Mouse (Mus musculus): ENCODE data around the gene Wscd2. TPM values are rescaled to one million over a fixed set of nuclear protein-coding genes. Genes with fewer than 3 reads are reported as not detected.

Wscd2 gene
- polyA plus RNA-seq (2012; rRNA removed) = 26.6 and 33.3 TPM in 2 replicates

- DNase-seq (ENCODE audit: extremely low spot score in 1 of 2, low spot score in 1 of 2) = no peak
Measured at GRCm38 (mm10) chr5:113490033-113490432, at the start of gene Wscd2. TSS of gene Wscd2 (plus strand) at chr5:113490333.

- no peak for DNase-seq (ENCODE audit: extremely low spot score in 1 of 2, low spot score in 1 of 2)
Measured at GRCm38 (mm10) chr5:113442180-113442579, 48.0 kb upstream of the Wscd2 start.

DNA sequence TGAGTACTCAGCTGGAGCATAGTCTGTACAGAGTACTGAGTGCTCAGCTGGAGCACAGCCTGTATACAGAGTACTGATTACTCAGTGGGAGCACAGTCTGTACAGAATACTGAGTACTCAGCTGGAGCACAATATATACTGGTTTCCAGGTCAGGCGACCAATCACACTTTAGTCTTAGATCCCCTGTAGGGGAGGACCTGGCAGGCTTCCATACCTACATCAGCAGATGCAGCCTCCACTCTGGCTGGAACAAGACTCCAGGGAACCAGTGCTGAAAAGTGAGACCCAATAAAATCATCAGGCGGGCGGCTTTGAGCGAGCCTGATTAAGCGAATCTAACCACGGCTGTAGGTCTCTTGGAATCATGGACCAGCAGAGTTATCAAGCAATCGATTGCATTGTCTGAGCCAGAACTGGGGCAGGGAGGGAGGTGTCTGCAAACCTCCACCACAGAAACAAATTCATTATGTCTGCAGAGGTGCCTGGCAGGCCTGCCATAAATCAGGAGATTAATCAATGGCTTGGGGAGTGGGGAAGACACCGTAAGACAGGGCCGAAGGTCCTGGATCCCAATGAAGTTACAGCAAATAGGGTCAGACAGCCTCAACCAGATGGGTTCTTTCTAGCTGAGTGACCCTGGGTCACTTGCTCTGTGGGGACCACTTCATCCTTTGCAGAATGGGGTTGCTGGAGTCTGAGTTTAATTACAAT is 42.0 kb upstream of the Wscd2 start:
- no peak for DNase-seq (ENCODE audit: extremely low spot score in 1 of 2, low spot score in 1 of 2)

GRCm38 (mm10) chr5:113449336-113449735 is 40.8 kb upstream of the Wscd2 start:
- DNase-seq (ENCODE audit: extremely low spot score in 1 of 2, low spot score in 1 of 2) = no peak

DNA sequence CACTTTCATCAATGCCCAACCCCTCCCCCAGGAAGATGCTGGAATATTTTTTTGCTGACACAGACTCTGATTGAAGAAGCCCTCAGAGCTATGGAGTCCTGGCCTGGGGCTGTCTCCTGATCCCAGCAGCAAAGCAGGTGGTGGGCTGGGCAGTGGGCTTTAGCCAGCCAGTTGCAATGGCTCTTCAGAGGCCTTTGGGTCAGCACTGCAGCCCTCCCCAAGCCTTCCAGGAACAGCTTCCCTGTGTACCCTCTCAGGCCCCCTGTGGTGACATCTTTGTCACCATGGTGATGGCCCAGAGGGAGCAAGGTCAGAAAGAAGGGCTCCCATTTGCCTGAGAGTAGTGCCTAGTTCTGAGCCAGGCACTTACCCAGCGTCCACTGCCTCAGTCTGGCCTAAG is 37.4 kb upstream of the Wscd2 start:
- no peak for DNase-seq (ENCODE audit: extremely low spot score in 1 of 2, low spot score in 1 of 2)

GRCm38 (mm10) chr5:113453356-113453755 is 36.8 kb upstream of the Wscd2 start:
- no peak for DNase-seq (ENCODE audit: extremely low spot score in 1 of 2, low spot score in 1 of 2)

GRCm38 (mm10) chr5:113456020-113456419 is 34.1 kb upstream of the Wscd2 start:
- DNase-seq (ENCODE audit: extremely low spot score in 1 of 2, low spot score in 1 of 2) = peak in 1 of 2 experiments; percentile 19

GRCm38 (mm10) chr5:113456756-113457155 is 33.4 kb upstream of the Wscd2 start:
- no peak for DNase-seq (ENCODE audit: extremely low spot score in 1 of 2, low spot score in 1 of 2)

GRCm38 (mm10) chr5:113457260-113457659 is 32.9 kb upstream of the Wscd2 start:
- DNase-seq (ENCODE audit: extremely low spot score in 1 of 2, low spot score in 1 of 2) = no peak

GRCm38 (mm10) chr5:113459942-113460341 is 30.2 kb upstream of the Wscd2 start:
- no peak for DNase-seq (ENCODE audit: extremely low spot score in 1 of 2, low spot score in 1 of 2)

DNA sequence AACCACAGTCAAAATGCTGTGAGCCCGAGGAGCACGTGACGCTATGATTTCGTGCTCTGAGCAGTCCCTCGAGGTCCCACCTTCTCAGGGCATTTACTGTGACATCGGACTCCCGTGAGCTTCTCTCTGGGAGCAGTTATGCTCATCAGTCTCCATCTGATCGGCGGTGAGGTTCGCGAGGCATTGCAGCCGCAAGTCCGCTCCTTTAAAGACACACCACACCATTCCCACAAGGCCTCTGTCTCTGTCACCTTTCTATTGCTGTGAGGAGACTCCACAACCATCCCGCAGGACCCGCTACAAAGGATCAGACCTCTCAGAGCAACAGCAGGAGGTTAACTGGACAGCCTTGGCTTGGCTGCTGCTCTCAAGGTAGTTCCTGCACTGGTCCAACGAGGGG is 28.6 kb upstream of the Wscd2 start:
- peak in 1 of 2 experiments; percentile 16 for DNase-seq (ENCODE audit: extremely low spot score in 1 of 2, low spot score in 1 of 2)

DNA sequence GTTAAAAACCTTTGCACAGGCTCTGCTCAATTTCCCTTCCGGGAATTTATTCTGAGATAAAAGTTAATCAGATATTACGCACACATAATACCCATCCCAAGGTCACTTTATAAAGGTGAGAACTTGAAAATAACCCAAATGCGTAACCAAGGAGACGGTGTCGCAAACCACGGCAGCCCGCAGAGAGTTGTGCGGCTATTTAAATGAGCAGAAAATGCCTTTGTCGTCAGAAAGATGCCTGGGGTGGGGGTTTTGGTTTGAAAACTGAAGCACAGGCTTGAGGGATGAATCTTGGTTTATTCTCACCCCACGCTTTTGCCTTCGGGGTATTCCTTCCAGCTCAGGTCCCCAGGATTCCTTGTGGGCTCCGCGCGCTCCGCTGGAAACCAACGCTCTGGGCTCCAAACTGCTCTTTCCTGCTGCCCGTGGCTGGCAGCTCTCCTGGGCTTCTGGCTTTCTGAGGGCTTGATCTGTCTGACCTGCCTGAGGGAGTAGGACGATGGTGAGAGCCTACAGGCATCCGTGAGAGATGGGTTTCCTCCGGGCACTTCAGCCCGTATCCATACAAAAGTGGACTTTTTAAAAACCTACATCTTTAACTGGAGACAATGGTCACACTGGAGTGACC is 28.0 kb upstream of the Wscd2 start:
- peak in 1 of 2 experiments; percentile 44 for DNase-seq (ENCODE audit: extremely low spot score in 1 of 2, low spot score in 1 of 2)

GRCm38 (mm10) chr5:113464731-113465130 is 25.4 kb upstream of the Wscd2 start:
- DNase-seq (ENCODE audit: extremely low spot score in 1 of 2, low spot score in 1 of 2) = no peak

GRCm38 (mm10) chr5:113466536-113466935 is 23.6 kb upstream of the Wscd2 start:
- no peak for DNase-seq (ENCODE audit: extremely low spot score in 1 of 2, low spot score in 1 of 2)

DNA sequence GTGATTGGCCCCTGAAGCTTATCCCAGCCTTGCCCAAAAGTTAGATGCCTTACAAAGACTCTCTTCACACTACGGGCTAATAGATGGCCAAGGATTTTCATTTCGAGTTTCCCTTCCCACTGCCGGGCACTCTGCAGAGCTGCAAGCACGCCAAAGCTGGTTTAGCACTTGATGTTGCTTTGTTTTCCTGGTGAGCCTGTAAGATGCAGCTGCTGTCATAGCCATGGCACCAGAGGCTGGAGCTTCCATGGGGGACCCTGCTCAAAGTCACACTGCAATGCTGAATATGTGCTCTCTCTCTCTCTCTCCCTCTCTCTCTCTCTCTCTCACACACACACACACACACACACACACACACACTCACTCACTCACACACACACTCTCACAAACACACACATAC is 23.1 kb upstream of the Wscd2 start:
- DNase-seq (ENCODE audit: extremely low spot score in 1 of 2, low spot score in 1 of 2) = no peak

GRCm38 (mm10) chr5:113467765-113468164 is 22.4 kb upstream of the Wscd2 start:
- DNase-seq (ENCODE audit: extremely low spot score in 1 of 2, low spot score in 1 of 2) = no peak

- no peak for DNase-seq (ENCODE audit: extremely low spot score in 1 of 2, low spot score in 1 of 2)
Measured at GRCm38 (mm10) chr5:113468625-113469024, 21.5 kb upstream of the Wscd2 start.

DNA sequence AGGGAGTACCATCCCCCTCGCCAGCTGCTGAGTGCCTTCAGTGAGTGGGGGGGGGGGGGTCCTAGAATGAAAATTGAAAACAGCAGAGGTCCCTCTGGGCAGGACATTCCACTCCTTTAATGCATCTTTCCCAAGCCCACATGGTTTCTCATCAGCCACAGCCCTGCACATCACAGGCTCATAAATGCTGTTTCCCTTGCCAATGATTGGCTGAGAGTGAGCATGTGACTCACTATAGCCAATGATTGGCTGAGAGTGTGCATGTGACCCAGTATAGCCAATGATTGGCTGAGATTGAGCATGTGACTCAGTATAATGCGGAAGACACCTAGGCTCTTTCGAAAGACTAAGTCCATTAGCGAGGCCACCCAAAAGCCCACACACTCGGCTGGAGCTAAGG is 20.9 kb upstream of the Wscd2 start:
- no peak for DNase-seq (ENCODE audit: extremely low spot score in 1 of 2, low spot score in 1 of 2)

DNA sequence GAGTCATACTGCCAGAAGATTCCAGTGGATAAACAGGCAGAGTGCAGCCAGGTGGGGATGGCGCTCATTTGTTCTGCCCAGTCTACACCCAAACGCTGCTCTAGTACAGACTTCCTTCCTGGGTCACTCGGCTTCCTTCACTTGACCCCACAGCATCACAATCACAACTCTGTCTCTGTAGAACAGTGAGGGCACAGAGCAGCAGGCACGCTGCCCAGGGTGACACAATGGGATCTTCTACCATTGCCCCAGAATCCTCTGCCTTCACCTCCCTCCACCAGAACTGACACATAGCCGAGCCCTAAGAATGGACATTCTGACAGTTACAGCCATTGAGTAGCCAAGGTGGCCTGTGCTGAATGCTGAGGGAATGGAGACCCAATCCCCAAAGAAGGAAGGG is 20.3 kb upstream of the Wscd2 start:
- no peak for DNase-seq (ENCODE audit: extremely low spot score in 1 of 2, low spot score in 1 of 2)

- peak in 1 of 2 experiments; percentile 88 for DNase-seq (ENCODE audit: extremely low spot score in 1 of 2, low spot score in 1 of 2)
Measured at GRCm38 (mm10) chr5:113471417-113471816, 18.7 kb upstream of the Wscd2 start.

GRCm38 (mm10) chr5:113472339-113472738 is 17.8 kb upstream of the Wscd2 start:
- DNase-seq (ENCODE audit: extremely low spot score in 1 of 2, low spot score in 1 of 2) = no peak

DNA sequence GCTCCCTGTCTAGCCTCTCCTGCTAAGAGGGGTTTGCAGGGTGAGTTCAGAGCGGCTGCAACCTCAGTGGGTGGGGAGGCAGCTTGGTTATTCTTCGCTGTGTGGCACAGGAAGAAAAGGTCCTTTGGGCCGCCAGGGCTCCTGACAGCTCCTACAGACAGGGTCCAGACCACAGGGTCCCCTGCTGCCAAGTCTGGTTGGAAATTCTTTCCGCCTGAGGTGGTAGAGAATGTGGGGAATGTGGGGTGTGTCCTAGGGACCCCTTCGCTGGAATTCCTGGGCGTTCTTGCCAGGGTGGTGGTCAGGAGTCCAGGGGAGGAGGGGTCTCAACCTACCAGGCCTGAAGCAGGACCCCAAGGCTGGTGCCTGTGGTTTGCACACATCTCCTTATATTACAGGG is 13.3 kb upstream of the Wscd2 start:
- DNase-seq (ENCODE audit: extremely low spot score in 1 of 2, low spot score in 1 of 2) = no peak
